Mouse (Mus musculus): ENCODE measurements at regions not wholly inside any gene's neighbourhood (a gene's known extent, or its start where the extent isn't known, plus 50 kb on each side); places are given as distances from the start of the nearest gene placed in this dataset.

GRCm38 (mm10) chr9:78917336-78917735 lies 302.0 kb downstream of the Cd109 start:
- ATAC-seq = no peak

GRCm38 (mm10) chr9:78925977-78926593 lies 310.7 kb downstream of the Cd109 start:
- no peak for ATAC-seq

DNA sequence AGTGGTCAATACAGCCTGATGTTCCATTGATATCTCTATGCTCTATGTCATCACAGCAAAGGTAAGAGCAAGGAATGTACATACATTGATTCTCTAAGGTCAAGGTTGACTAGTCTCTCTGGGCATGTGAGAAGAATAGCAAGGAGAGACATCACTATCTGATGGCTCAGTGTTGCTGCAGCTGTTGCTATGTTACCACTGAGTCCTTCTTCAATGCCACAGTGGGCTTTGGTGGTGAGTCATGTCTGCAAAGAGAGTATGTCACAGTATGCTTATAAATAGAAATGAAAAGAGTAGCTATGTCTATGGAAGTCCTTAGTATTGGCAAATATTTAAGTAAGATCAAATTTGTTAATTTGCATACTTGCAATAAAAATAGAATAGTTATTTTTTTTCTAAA lies 326.3 kb downstream of the Cd109 start:
- ATAC-seq = no peak

GRCm38 (mm10) chr9:78964813-78965212 lies 349.5 kb downstream of the Cd109 start:
- no peak for ATAC-seq

DNA sequence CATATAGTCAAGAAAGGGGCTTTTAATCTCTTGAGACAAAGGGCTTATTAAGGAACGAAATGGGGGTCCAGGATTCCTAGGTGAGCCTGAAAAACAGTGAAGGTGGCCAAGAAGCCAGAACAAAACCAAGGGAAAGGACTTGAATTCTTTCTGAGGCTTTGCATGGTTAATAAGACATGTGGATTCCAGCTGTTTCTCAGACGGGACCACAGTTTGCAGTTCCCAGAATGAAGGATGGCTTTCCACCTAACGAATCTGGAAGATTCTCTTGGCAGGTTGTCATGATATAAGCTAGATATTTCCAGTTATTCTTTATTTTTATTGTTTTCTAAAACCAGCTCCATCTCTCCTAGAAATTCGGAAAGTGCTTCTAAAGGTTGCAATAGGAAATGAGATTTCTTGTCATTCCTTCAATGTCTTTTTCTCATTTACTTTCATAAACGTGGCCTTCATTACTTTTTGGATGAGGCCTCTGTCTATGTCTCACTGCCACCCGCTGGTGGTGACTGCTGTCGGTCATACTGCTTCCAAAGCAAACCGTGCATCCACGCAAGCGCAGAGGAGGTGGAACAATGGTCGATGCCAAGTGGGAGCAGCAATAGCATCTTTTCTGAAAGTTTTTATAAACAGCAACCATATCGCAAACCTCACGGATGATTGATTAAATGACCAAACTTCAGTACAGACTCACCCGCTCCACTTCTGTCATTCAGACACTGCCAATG lies 350.0 kb downstream of the Cd109 start:
- no peak for ATAC-seq

DNA sequence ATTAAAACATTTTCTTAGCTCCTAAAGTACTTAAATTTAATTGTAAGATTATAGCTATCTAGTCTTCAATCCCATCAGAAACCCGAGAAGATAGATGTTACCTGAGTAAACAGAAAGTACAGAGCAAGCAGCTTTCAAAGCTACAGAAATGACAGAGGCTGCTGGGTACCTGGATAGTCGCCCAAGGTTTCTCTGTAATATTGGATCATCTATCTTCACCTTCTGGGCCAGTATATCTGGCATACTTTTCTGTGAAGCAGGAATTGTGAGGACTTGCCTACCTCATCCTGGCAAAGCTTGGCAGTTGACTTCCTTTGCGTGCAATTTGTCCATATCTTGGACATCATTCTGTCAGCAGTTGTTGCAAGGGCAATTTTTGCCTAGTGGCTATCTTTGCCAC lies 356.4 kb downstream of the Cd109 start:
- ATAC-seq = no peak

- ATAC-seq = no peak
These were observed 368.4 kb downstream of the Cd109 start for GRCm38 (mm10) chr9:78983734-78984133.

- ATAC-seq = no peak
These were observed 370.0 kb downstream of the Cd109 start for GRCm38 (mm10) chr9:78985184-78985864.

GRCm38 (mm10) chr9:78991310-78991709 lies 376.0 kb downstream of the Cd109 start:
- no peak for ATAC-seq

GRCm38 (mm10) chr9:79001081-79001480 lies 385.7 kb downstream of the Cd109 start:
- ATAC-seq = no peak

GRCm38 (mm10) chr9:79001930-79002329 lies 386.6 kb downstream of the Cd109 start:
- ATAC-seq = no peak

GRCm38 (mm10) chr9:79004296-79004980 lies 389.1 kb downstream of the Cd109 start:
- no peak for ATAC-seq

GRCm38 (mm10) chr9:79022291-79022690 lies 406.9 kb downstream of the Cd109 start:
- ATAC-seq = no peak

DNA sequence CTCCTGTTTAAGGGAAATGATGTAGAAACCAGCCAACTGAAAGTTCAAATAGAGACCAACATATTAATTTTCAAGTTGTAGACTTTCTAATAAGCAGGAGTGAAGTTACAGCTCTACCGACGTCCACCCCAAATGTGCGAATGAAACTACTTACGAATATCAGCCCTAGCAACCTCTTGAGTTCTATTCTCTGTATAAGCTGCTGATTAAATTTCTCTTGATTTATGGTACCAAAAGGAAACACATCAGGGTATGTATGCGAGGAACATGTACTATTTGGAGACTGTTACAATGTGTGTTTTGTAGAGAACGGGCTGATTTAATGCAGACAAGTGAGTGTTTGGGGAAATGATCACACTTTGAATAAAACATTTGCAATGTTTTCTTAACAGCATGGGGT lies 412.9 kb downstream of the Cd109 start:
- no peak for ATAC-seq

GRCm38 (mm10) chr9:79029456-79029855 lies 414.1 kb downstream of the Cd109 start:
- no peak for ATAC-seq

DNA sequence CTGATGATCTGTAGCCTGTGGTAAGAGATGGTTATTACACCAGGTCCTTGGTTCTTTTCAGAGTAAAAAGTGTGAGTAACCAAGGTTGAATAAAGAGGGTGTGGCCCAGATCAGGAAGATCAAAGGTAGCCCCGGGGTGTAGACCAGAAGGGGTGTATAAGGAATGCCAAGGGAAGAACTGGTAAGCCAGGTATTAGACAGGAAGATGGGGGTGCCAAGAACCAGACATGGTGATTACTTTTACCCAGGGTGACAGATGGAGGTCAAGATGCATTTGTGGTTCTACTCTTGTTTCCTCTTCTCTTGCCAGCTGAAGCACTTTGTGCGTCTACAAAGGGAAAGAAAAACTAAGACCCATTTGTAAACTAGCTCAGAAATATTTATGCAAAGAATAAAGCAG lies 420.3 kb downstream of the Cd109 start:
- no peak for ATAC-seq

DNA sequence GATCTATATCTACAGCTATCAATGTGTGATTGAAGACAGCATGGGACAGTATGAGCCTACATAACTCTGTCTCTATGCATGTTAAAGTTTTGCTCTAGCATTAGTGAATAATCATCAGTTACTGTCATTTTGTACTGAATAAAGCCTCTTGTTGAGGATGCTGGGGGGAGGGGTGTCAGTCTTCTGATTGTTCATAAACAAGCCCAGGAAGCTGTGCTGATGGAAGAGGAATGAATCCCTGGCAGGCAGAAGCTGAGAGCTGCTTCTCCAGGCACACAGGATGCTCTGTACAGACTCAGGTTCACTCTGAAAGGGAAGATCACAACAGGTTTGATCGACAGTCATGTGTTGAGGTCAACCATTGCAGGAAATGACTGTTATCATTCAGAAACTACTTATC lies 421.7 kb downstream of the Cd109 start:
- no peak for ATAC-seq

DNA sequence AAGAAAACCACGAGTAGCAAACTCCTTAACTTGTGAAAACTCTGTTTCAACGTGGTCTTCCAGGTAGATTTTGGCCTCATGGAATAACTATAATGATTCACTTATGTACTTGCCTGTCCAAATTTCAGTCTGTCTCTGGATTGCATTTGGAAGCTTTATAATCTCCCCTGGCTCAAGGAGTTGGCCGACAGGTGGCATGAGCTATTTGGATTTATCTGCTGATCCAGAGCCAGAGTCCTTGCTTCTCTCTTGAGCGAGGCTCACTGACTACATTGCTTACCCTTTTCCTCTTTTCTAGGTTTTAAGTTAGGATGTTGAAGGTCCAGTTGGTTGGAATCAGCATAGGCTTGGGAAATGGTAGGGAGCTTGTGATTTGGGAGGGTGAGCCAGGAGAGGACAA lies 423.6 kb downstream of the Cd109 start:
- no peak for ATAC-seq

- no peak for ATAC-seq
These were observed 429.0 kb downstream of the Cd109 start for GRCm38 (mm10) chr9:79044344-79044743.

DNA sequence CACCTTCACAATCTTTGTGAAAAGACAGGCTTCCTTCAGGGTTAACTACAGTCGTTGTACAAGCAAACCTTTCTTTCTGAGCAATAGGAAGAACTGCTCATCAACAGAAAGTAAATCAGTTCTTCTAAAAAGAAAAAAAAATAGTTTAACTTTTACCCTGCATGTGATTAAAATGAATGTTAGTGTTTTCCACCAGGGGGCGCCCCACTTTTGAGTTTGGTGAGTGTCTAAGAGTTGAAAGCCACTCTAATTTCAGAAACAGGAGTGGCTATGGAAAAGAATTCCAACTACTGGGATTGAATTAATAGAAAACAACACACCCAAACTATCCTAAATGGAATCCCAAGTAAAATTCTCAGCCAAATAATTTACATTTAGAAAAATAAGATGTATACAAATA lies 430.0 kb downstream of the Cd109 start:
- ATAC-seq = no peak

DNA sequence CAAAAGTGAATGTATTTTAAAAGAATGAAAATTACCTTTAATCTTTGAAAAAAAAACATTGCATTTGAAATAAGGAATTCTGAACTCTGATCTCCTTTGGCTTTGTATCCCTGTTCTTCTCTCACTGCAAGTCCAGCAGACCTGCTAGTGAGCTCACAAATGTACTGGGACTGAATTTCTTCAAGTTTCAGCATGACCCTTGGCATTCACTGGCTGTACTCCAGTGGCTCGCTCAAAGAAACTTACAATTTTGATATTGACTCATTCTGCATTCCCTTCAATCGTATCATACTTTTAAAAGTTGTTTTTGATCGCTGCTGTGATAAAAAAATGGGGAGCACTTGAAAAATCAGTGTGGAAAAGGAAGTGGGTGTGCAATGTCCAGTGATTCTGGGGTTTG lies 456.6 kb downstream of the Cd109 start:
- ATAC-seq = no peak

- ATAC-seq = no peak
These were observed 494.3 kb downstream of the Cd109 start for GRCm38 (mm10) chr9:79109611-79110010.

DNA sequence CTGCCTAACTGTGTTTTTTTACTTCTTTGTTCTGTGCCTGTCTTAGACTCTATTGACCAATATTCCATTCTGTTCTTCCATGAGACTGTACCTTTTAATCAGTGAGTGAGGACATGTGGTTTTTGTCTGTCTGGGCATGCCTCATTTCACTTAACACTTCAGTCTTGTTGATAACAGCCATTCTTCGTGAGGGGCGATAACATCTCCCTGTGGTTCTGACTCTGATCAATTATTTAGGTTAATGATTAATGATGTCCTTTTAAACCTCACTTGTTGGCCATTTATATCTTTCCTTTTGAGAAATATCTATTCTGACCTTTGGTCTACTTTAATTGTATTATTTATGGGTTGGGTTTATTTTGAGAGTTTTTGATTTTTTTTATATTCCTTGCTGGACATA lies 496.0 kb downstream of the Cd109 start:
- no peak for ATAC-seq

DNA sequence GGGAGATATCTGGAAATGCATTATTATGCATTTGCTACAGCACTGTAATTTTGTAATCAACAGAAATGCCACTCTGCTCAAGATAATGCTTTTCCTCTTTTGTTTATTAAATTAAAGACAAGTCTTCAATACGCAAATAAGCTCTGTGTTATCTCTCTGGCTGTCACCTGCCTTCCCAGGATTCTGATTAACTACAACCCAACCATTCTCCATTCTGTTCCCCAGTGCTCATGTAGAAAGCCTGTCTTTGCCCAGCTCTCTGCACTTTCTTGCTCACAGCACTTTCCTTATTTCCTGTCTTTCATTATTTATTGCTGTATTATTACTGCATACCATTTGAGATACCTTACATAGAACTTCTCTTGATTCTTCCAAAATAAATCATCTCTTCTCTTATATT lies 525.6 kb downstream of the Cd109 start:
- ATAC-seq = no peak

All from CD4-positive, CD25-positive, alpha-beta regulatory T cell, adult 4 months (primary cell).